Mouse (Mus musculus): ENCODE measurements at regions not wholly inside any gene's neighbourhood (a gene's known extent, or its start where the extent isn't known, plus 50 kb on each side); places are given as distances from the start of the nearest gene placed in this dataset.

GRCm38 (mm10) chr12:13939494-13939893 lies 212.4 kb downstream of the Fam84a start:
- TF ChIP-seq CTCF (IDR thresholded peaks at IDR 0.05; ENCODE audit: low read depth, low read length) = no peak
- no peak for TF ChIP-seq POLR2A (IDR thresholded peaks at IDR 0.05; ENCODE audit: borderline replicate concordance, low read depth, low read length)
